Mouse (Mus musculus) olfactory bulb, adult 2 months (tissue): ENCODE data around the gene 1110065P20Rik. TPM values are rescaled to one million over a fixed set of nuclear protein-coding genes. Genes with fewer than 3 reads are reported as not detected.

Experiments used
- H3K27ac ChIP-seq: fragments of 200-500 bp; 2 replicates; pipeline ENCODE4 v1.5.1; 2012; ENCODE audit warnings: low read depth, low read length; ENCODE audit not compliant: insufficient read depth
- H3K4me1 ChIP-seq: fragments of 200-500 bp; 2 replicates; pipeline ENCODE4 v1.6.1; 2012; ENCODE audit warnings: low read length; ENCODE audit not compliant: control insufficient read depth, insufficient read depth
- H3K4me3 ChIP-seq: fragments of 200-500 bp; 2 replicates; pipeline ENCODE4 v1.5.1; 2012; ENCODE audit warnings: mild to moderate bottlenecking, low read depth, low read length, moderate library complexity; ENCODE audit not compliant: insufficient read depth
- CTCF ChIP-seq: fragments of 200-500 bp; IDR thresholded peaks from 2 replicates; pipeline ENCODE4 v1.5.1; 2012; ENCODE audit warnings: low read depth, mild to moderate bottlenecking, low read length, moderate library complexity; ENCODE audit not compliant: insufficient read depth
- POLR2A ChIP-seq: fragments of 200-500 bp; IDR thresholded peaks from 2 replicates; pipeline ENCODE4 v1.6.1; 2012; ENCODE audit warnings: mild to moderate bottlenecking, low read depth, low read length, moderate library complexity; ENCODE audit not compliant: insufficient read depth
- WGBS: fragments of 180-500 bp; shearing (Covaris S2); methylation state at CpG from one replicate; pipeline ENCODE4 v1.1.7; 2018; 5-methylcytosine and 5-hydroxymethylcytosine counted together
- polyA plus RNA-seq: library from polyadenylated mRNA; stranded (reverse); fragments of >200 nt; gene quantifications from 2 replicates; pipeline ENCODE4 v1.2.4, GENCODE M21; 2012; ENCODE audit warnings: low replicate concordance; ENCODE audit not compliant: missing spikeins, insufficient read depth, insufficient read length

1110065P20Rik gene
- polyA plus RNA-seq, 1 experiment: not detected

DNA sequence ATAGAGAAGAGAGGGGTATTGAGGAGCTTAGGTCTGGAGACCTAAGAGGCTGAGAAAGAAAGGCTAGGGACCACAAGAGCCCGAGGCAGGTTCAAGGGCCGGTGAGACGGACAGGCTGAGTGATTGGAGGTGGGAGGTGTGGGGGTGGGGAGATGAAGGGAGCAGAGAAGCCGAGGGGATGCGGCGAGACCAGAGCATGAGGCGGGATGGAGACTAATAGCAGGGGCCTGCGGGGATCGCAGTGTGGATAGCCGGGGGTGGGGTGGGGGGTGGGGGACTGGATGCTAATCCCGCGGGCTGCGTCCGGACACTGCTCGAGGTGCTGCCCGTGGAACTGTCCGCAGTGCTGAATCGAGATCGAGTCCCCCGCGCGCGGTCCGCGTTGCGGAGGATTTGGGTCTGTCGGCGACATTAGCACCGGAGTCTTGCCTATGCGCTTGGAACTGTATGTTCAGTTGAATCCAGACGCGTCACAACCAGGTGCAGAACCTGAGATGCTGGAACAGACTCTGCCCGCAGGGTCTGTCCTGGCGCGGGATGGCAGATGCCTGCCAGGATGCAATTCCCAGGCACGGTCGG, 31.2 kb upstream of the 1110065P20Rik start:
- Histone ChIP-seq H3K4me3 (peak overlapping the region; percentile 56), H3K4me1 (peaks cover 17% of the 10 kb centered on the region), H3K27ac (no peak overlapping the region)
- WGBS: 2% methylated on average over 37 of the region's 37 CpGs
- TF ChIP-seq POLR2A (no peak), CTCF (no peak)

DNA sequence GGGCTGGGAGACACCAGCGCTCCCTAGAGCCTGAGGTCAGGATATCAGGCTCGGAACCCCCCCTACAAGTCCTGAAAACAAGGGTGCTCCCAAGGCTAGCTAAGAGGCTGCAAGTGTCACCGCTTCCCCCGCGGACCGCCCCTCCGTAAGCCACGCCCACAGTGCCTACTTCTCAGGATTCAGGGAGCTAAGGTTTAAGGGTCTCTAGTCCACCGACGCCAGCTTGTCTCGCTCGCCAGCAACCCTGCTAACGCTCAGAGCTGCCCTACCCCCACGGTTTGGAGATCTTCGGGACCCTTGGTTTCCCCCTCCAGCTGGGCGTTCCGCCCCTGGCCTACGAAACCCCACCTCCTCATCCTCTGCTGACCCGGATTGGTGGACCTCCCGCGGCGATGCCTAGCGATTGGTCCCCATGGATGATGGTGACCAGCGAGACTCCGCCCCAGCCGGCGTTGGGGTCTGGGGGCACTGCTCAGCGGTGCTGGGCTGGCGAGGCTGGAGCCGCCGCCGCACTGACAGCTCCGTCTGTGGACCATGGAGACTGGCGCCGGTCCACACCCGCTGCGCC, 30.4 kb upstream of the 1110065P20Rik start:
- Histone ChIP-seq H3K4me1 (peaks cover 17% of the 10 kb centered on the region), H3K4me3 (peak overlapping the region; percentile 56), H3K27ac (no peak overlapping the region)
- TF ChIP-seq POLR2A (peak; percentile 30; the same call in 1 of the 2 replicates), CTCF (peak; percentile 9; the same call in 1 of the 2 replicates)
- WGBS: under 1% methylated on average over 37 of the region's 37 CpGs

DNA sequence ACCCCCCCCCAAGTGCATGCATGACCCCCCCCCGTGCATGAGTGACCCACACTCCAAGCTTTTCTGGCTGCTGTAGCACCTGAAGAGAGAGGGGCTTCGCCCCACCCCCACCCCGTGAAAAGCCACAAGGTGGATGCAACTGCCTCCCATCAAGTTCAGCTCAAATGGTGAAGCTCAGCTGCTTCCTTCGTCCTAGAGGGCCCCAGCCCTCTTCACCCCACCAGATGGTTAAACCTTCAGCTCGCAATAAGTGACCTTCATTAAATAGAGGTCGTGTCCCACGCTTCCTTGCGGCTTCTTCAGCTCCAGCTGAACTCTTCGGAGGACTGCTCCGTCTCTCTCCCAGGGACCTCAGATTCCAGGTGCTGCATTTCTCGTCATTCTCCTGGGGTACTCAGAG, 29.6 kb upstream of the 1110065P20Rik start, which contains the start of gene Epha10:
Epha10 (plus strand) TSS at position 301 of the 400 bp plus-strand sequence.
- Histone ChIP-seq H3K4me3 (peak within 1 kb of the TSS; percentile 56), H3K27ac (peak within 1 kb of the TSS; percentile 12), H3K4me1 (peaks cover 13% of the 10 kb centered on the region)
- no peak for TF ChIP-seq CTCF
- no peak for TF ChIP-seq POLR2A
- 6% methylated on average over 11 of the region's 11 CpGs for WGBS

DNA sequence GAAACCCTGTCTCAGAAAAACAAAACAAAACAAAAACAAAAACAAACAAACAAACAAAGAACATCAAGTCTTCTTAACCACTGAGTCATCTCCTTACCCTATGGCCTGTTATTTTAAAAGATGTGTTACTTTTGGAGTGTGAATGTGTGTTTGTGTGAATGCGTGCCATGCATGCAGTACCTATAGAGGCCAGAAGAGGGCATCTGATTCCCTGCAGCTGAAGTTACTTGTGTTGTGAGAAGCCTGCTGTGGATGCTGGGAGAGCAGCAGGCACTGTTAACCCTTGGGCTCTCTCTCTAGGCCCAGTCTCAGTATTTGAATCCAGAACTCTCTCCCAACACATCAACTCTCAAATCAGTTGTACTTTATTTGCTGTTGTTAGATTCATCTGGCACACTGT, 21.7 kb upstream of the 1110065P20Rik start:
- no peak overlapping the region for H3K27ac ChIP-seq
- WGBS: 91% methylated on average over 1 of the region's 1 CpGs
- H3K4me3 ChIP-seq: no peak overlapping the region
- TF ChIP-seq CTCF: no peak
- TF ChIP-seq POLR2A: no peak
- no peaks in the 10 kb centered on the region for H3K4me1 ChIP-seq

DNA sequence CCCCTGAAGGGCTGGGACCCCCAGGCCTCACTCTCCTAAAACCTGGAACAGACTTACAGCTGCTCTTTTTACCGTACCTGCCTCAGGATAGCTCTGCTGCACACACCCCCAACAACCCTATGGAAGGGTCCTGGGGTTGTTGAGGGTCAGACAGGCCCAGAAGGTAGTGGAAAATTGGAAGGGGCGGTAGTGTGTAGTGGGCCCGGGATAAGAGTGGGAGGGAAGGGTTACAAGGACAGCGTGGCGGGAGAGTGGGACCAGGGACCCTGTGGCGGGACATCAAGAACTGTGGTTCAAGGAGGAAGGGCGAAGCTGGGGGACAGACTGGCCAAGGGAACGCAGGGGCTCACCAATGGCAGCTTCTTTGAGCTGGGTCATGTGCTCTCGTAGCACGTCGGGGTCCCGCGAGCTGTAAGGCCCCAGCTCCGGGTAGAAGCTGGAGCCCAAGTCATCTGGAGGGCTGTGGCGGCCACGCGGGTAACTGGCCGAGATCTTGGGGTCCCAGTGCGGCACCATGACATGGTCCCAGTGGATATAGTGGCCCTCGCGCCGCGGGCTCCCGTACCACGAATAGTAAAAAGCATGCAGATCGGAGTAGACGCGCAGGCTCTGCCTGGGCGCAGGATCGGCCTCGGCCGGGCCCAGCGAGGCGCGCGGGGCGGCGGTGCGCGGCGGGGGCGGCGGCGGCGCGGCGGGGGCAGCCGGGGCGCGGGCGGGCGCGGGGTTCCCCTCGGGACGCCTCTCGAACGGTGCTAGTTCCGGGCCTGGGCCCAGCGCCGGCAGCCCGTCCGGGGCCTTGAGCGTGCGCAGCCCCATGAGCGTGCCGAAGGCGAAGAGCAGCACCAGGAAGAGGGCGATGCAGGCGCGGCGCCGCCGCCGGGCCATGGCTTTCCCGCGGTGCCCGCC, 10.5 kb upstream of the 1110065P20Rik start, which contains the start of gene Maneal:
Maneal (minus strand) TSS at position 889 of the 906 bp plus-strand sequence.
- H3K27ac ChIP-seq: peak within 1 kb of the TSS; percentile 69
- WGBS: 1% methylated on average over 76 of the region's 77 CpGs
- peak within 1 kb of the TSS; percentile 70 for H3K4me3 ChIP-seq
- TF ChIP-seq POLR2A: no peak
- TF ChIP-seq CTCF: no peak
- H3K4me1 ChIP-seq: peaks cover 11% of the 10 kb centered on the region; the same call in 1 of the 2 replicates

DNA sequence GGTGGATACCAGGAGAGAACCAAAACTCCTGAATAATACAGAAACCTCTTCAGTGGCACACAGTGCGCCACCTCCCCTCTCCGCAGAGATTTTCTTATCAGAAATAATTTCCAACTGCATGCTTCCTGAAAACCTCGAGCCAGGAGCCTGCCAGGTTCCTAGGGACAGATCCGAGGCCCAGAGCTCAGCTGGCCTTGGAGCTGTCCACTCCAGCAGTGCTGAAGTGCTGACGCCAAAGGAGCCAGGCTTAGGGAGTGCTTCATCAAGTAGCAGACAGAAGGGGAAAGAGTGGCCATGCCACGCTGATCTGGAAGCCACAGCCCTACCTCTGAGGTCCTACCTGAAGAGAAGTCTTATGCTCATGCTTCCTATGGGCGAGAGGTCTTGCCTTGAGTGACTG, 9.4 kb upstream of the 1110065P20Rik start:
- Histone ChIP-seq H3K4me1 (peaks cover 11% of the 10 kb centered on the region; the same call in 1 of the 2 replicates), H3K4me3 (no peak overlapping the region), H3K27ac (no peak overlapping the region)
- TF ChIP-seq POLR2A (no peak), CTCF (no peak)
- WGBS: 22% methylated on average over 7 of the region's 7 CpGs

DNA sequence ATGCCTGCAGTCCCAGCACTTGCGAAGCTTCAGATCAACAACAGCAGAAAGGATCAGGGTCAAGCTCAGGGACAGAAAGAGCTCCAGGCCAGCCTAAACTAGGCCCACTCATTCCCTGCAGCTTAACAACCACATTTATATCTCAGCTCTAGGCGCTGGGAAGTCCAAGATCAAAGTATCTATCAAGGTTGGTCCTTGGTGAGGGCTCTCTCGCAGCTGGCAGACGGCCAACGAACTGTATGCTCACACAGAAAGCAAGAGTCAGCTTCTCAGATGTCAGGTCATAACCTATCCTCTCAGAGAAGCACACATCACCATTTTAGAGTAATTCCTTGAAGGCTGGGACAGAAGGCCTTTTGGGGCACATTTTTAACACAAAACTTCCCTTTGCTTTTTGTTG, 7.4 kb upstream of the 1110065P20Rik start:
- WGBS: 78% methylated on average over 5 of the region's 5 CpGs
- Histone ChIP-seq H3K4me1 (peaks cover 11% of the 10 kb centered on the region; the same call in 1 of the 2 replicates), H3K27ac (no peak overlapping the region), H3K4me3 (no peak overlapping the region)
- TF ChIP-seq POLR2A: no peak
- no peak for TF ChIP-seq CTCF

DNA sequence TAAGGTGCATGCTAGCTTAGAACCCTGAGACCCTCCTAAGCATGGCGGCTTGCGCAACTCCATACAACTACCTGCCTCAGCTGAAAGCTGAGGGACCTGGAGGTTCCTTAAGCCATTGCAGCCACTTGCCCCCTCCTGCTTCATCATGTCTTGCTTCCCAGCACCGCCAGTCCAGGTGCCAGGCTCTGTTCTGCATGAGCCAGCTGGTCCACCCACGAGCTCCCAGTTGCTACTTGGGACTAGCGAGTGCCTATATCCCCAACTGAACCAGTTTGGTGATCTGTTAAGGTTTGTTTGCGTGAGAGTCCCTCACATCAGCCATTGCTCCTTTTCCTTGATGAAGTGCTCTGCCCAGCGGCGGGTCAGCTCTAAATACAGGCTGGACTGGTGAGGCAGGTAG, 5.3 kb upstream of the 1110065P20Rik start:
- 84% methylated on average over 8 of the region's 8 CpGs for WGBS
- Histone ChIP-seq H3K4me1 (peaks cover 18% of the 10 kb centered on the region), H3K27ac (no peak overlapping the region), H3K4me3 (no peak overlapping the region)
- TF ChIP-seq CTCF (no peak), POLR2A (no peak)
